ENCODE assay signal across 19 mouse cellular contexts in the genomic region with DNA sequence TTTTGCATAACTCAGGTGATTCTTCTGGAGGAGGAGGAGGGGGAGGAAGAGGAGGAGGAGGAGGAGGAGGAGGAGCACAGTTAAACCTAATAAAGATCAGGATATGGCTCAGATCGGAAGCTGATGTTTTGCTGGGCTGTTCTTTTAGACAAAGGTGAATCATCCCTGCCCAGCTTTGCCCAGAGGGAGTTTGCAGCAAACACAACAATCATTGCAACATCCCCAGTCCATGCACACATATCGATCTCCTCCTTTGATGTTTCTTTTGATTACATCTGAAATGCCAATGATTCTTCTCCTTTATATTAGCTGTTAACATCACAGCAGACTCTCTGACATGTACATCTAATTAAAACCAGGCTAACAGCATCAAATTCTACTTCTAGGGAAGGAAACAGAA.
"Had no signal": no experiment of that assay in that cellular context is flagged by ENCODE, and none has a peak within 500 bp of the region (broad histone marks: within the 10 kb centered on the region; RNA-seq: fewer than 3 reads in every experiment).

No protein-coding gene starts in this region.

- H3K27ac ChIP-seq: layer of hippocampus, adult 2 months; limb, embryonic 13.5 days; liver, embryonic 13.5 days; macrophage; midbrain, embryonic 12.5 days; midbrain, embryonic 15.5 days; neural tube, embryonic 13.5 days; stomach, embryonic 15.5 days had no signal

- H3K4me2 ChIP-seq: limb, embryonic 13.5 days; liver, embryonic 13.5 days; midbrain, embryonic 12.5 days; midbrain, embryonic 15.5 days; neural tube, embryonic 13.5 days; stomach, embryonic 15.5 days had no signal

- H3K9ac ChIP-seq: limb, embryonic 13.5 days; liver, embryonic 13.5 days; lung, embryonic 15.5 days; midbrain, embryonic 12.5 days; midbrain, embryonic 15.5 days; neural tube, embryonic 13.5 days; stomach, embryonic 15.5 days had no signal

- H3K4me1 ChIP-seq: midbrain, embryonic 12.5 days; neural tube, embryonic 13.5 days had no signal

- H3K27me3 ChIP-seq: limb, embryonic 13.5 days; lung, embryonic 15.5 days; midbrain, embryonic 12.5 days; midbrain, embryonic 15.5 days; neural tube, embryonic 13.5 days; stomach, embryonic 15.5 days had no signal

- H3K4me3 ChIP-seq: layer of hippocampus, adult 2 months; limb, embryonic 10.5 days; limb, embryonic 13.5 days; liver, embryonic 13.5 days; lung, embryonic 15.5 days; midbrain, embryonic 12.5 days; midbrain, embryonic 15.5 days; neural tube, embryonic 13.5 days; stomach, embryonic 15.5 days had no signal

- DNase-seq: kidney, adult 18-20 months; kidney, adult 9 months; kidney, postnatal 25 days; layer of hippocampus, adult 9-11 months; liver, embryonic 13.5 days; lung, adult 18-20 months; retina, postnatal 1 day; right cerebral cortex, postnatal 25 days; spleen, adult 18-20 months; thymus, postnatal 25 days had no signal

- H3K9me3 ChIP-seq: limb, embryonic 10.5 days; limb, embryonic 13.5 days; liver, embryonic 13.5 days; lung, embryonic 15.5 days; midbrain, embryonic 15.5 days; neural tube, embryonic 13.5 days; stomach, embryonic 15.5 days had no signal

- H3K36me3 ChIP-seq: limb, embryonic 10.5 days; limb, embryonic 13.5 days; liver, embryonic 13.5 days; lung, embryonic 15.5 days; midbrain, embryonic 12.5 days; midbrain, embryonic 15.5 days; neural tube, embryonic 13.5 days; stomach, embryonic 15.5 days had no signal

- ATAC-seq: midbrain, embryonic 15.5 days had no signal
